Mouse (Mus musculus) liver, embryonic 14.5 days (tissue): ENCODE results near the gene Wdtc1.

ENCODE experiments used
- CTCF ChIP-seq: IDR thresholded peaks from 2 replicates; pipeline ENCODE4 v1.5.1; 2016; ENCODE audit warnings: antibody characterized with exemption, low read depth, control low read depth
- EP300 ChIP-seq: IDR thresholded peaks from 2 replicates; pipeline ENCODE4 v1.6.1; 2016; ENCODE audit warnings: antibody characterized with exemption, low read depth

GRCm38 (mm10) chr4:133266248-133266880 is 86.9 kb downstream of the Wdtc1 start:
- TF ChIP-seq CTCF (no peak), EP300 (no peak)
